Mouse (Mus musculus): ENCODE data around the gene Gdf9.

- TF ChIP-seq POLR2A (IDR thresholded peaks at IDR 0.05; ENCODE audit: low read depth, low read length) (no peak), CTCF (conservative IDR thresholded peaks at IDR 0.05; ENCODE audit: insufficient read depth, insufficient read length, low read depth, low read length) (no peak)
Observed at GRCm38 (mm10) chr11:53436338-53436737, 5.5 kb downstream of the Gdf9 start.

All from kidney, adult 2 months (tissue).